Mouse (Mus musculus): ENCODE data around the gene Sepsecs. TPM values are rescaled to one million over a fixed set of nuclear protein-coding genes. Genes with fewer than 3 reads are reported as not detected.

Gene Sepsecs
- polyA plus RNA-seq (2017; shearing (Covaris generic)): 9.7 TPM

GRCm38 (mm10) chr5:52669426-52670191 is at the start of gene Sepsecs:
Gene Sepsecs (minus strand): TSS chr5:52669708.

Other genes starting within 250 kb of the Sepsecs start
- gene Ccdc149, start 198.2 kb downstream of the Sepsecs start, polyA plus RNA-seq (2017; shearing (Covaris generic)): not detected
- gene Lgi2, start 103.2 kb downstream of the Sepsecs start, polyA plus RNA-seq (2017; shearing (Covaris generic)): not detected
- gene Pi4k2b, start 71.9 kb upstream of the Sepsecs start, polyA plus RNA-seq (2017; shearing (Covaris generic)): 0.83 TPM
- gene Zcchc4, start 105.7 kb upstream of the Sepsecs start, polyA plus RNA-seq (2017; shearing (Covaris generic)): 20.4 TPM
- 75.7 TPM for gene Anapc4, start 164.3 kb upstream of the Sepsecs start, polyA plus RNA-seq (2017; shearing (Covaris generic))